Mouse (Mus musculus): ENCODE measurements around the gene Wipi1. TPM values are rescaled to one million over a fixed set of nuclear protein-coding genes. Genes with fewer than 3 reads are reported as not detected.

Wipi1 gene
- total RNA-seq (2023): 1 to 10 TPM; 8.2 to 9.7 TPM

DNA sequence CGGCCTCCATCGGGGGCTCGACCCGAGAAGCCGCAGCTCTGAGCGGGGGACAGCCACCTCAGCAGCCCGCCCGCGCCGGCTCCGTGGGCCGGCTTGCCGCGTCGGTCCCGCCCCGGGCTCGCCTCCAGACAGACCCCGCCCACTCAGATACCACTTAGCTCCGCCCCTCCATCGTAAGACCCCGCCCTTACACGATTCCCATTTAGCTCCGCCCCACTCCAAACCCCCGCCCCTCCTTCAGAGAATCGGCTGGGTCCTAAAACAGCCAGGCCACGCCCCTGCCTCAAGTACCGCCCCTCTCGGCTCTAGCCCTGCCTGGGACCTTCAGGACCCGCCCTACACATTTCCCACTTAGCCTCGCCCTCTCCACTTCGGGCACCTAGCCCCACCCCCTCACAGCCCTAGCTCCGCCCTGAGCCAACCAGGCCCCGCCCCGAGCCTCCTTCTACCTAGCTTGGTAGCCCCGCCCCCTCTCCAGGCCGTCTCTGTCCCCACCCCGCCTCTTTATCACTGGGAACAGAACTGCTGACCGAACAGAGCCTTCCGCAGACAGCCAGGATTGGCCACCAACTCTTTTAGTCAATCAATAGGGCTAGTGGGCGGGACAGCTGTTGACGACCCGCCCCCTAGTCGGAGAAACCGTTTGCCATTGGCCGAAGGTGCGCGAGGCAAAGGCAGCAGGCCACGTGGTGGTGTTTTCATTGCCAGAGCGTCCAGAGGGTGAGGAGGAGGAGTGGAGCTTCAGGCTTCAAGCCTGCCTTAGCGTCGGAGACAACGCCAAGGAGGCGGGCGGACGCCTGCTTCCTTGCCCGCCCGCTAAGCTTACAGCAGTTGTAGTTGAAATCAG is at the start of gene Wipi1:
Gene Wipi1 (minus strand): TSS at position 665 of the 847 bp plus-strand sequence.

DNA sequence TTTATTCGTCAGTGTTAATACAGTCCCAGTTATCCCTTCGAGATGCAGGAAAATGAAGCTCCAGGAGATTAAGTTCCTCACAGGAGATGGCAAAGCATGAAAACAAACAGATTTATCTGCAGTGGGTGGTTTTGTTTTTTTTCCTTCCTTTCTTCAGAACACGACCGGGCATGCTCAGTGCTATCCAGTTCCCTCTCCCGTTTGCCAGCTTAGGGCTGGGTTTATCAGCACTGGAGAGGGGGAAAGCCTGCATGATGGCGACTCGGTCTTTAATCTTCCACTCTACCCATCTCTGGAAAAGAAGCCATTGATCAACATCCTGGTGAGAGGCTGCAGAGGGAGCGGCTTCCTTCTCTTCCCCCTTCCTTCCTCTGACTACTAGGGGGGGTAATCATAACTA is 37.4 kb upstream of the Wipi1 start, which contains the start of gene Prkar1a:
Gene Prkar1a (plus strand): TSS at position 200 of the 400 bp plus-strand sequence.

Other genes starting within 250 kb of the Wipi1 start
- gene Gna13, start 249.1 kb downstream of the Wipi1 start, total RNA-seq (2023): 100 to 1,000 TPM; 112 to 132 TPM
- under 1 TPM; 0.58 to 0.94 TPM for gene 9930022D16Rik, start 198.1 kb downstream of the Wipi1 start, total RNA-seq (2023)
- 10 to 100 TPM; 24.7 to 31.2 TPM for gene Amz2, start 186.0 kb downstream of the Wipi1 start, total RNA-seq (2023)
- gene Arsg, start 138.6 kb downstream of the Wipi1 start, total RNA-seq (2023): 10 to 100 TPM; 12.1 to 12.2 TPM
- gene Slc16a6, start 138.4 kb downstream of the Wipi1 start, total RNA-seq (2023): 10 to 100 TPM; 21.7 to 32.9 TPM
- 100 to 1,000 TPM; 143 to 159 TPM for gene Prkar1a, start 37.4 kb upstream of the Wipi1 start, total RNA-seq (2023)
- gene Fam20a, start 110.3 kb upstream of the Wipi1 start, total RNA-seq (2023): 1 to 10 TPM; 3.9 to 4.1 TPM
- gene 1700012B07Rik, start 216.1 kb upstream of the Wipi1 start, total RNA-seq (2023): not detected